Mouse (Mus musculus): ENCODE results near the gene Chuk.

- no peak for TF ChIP-seq CTCF (IDR thresholded peaks at IDR 0.05)
- no peak for TF ChIP-seq EP300 (IDR thresholded peaks at IDR 0.05)
Measured at GRCm38 (mm10) chr19:44060226-44060625, 47.1 kb downstream of the Chuk start.
